Mouse (Mus musculus): Measurements from ENCODE around the gene Med12l. TPM values are rescaled to one million over a fixed set of nuclear protein-coding genes. Genes with fewer than 3 reads are reported as not detected.
A peak's percentile ranks its signal among the peaks of the same experiment; 100 is the strongest.

The Med12l gene
- polyA plus RNA-seq, 1 experiment from 2014 or later = 4.5 TPM

- H3K27ac ChIP-seq (ENCODE audit: low read length) = no peak overlapping the region
- no peaks in the 10 kb centered on the region for H3K36me3 ChIP-seq (ENCODE audit: control insufficient read depth, insufficient read depth, low read length)
- H3K4me1 ChIP-seq (ENCODE audit: control insufficient read depth, insufficient read depth, low read length) = peaks cover 4% of the 10 kb centered on the region; the same call in 1 of the 2 replicates
- 41% methylated on average over 3 of the region's 3 CpGs for WGBS
- ATAC-seq = no peak
- no peaks in the 10 kb centered on the region for H3K27me3 ChIP-seq (ENCODE audit: control insufficient read depth, insufficient read depth, low read depth, low read length)
- H3K4me2 ChIP-seq (ENCODE audit: low read length) = no peak overlapping the region
- no peak overlapping the region for H3K9ac ChIP-seq (ENCODE audit: low read depth, low read length)
- H3K9me3 ChIP-seq (replicated peaks; ENCODE audit: control insufficient read depth, low read length, poor library complexity, severe bottlenecking) = no peaks in the 10 kb centered on the region
- H3K4me3 ChIP-seq (ENCODE audit: low read depth, low read length) = no peak overlapping the region
Measured at GRCm38 (mm10) chr3:58989374-58989773, 16.3 kb upstream of the Med12l start.

GRCm38 (mm10) chr3:58990556-58990955 is 15.1 kb upstream of the Med12l start:
- Histone ChIP-seq H3K4me1 (ENCODE audit: control insufficient read depth, insufficient read depth, low read length) (peaks cover 4% of the 10 kb centered on the region; the same call in 1 of the 2 replicates), H3K9ac (ENCODE audit: low read depth, low read length) (no peak overlapping the region), H3K27me3 (ENCODE audit: control insufficient read depth, insufficient read depth, low read depth, low read length) (no peaks in the 10 kb centered on the region), H3K9me3 (replicated peaks; ENCODE audit: control insufficient read depth, low read length, poor library complexity, severe bottlenecking) (no peaks in the 10 kb centered on the region), H3K4me2 (ENCODE audit: low read length) (no peak overlapping the region), H3K4me3 (ENCODE audit: low read depth, low read length) (no peak overlapping the region), H3K36me3 (ENCODE audit: control insufficient read depth, insufficient read depth, low read length) (no peaks in the 10 kb centered on the region), H3K27ac (ENCODE audit: low read length) (no peak overlapping the region)
- no peak for ATAC-seq
- WGBS = 77% methylated on average over 3 of the region's 3 CpGs

- ATAC-seq = peak; percentile 80
- no peak overlapping the region for H3K4me2 ChIP-seq (ENCODE audit: low read length)
- no peak overlapping the region for H3K9ac ChIP-seq (ENCODE audit: low read depth, low read length)
- H3K27me3 ChIP-seq (ENCODE audit: control insufficient read depth, insufficient read depth, low read depth, low read length) = no peaks in the 10 kb centered on the region
- peaks cover 4% of the 10 kb centered on the region; the same call in 1 of the 2 replicates for H3K4me1 ChIP-seq (ENCODE audit: control insufficient read depth, insufficient read depth, low read length)
- H3K36me3 ChIP-seq (ENCODE audit: control insufficient read depth, insufficient read depth, low read length) = no peaks in the 10 kb centered on the region
- no peak overlapping the region for H3K27ac ChIP-seq (ENCODE audit: low read length)
- H3K9me3 ChIP-seq (replicated peaks; ENCODE audit: control insufficient read depth, low read length, poor library complexity, severe bottlenecking) = no peaks in the 10 kb centered on the region
- no peak overlapping the region for H3K4me3 ChIP-seq (ENCODE audit: low read depth, low read length)
Measured at GRCm38 (mm10) chr3:58992122-58992521, 13.5 kb upstream of the Med12l start.

- Histone ChIP-seq H3K4me1 (ENCODE audit: control insufficient read depth, insufficient read depth, low read length) (peaks cover 4% of the 10 kb centered on the region; the same call in 1 of the 2 replicates), H3K4me2 (ENCODE audit: low read length) (no peak overlapping the region), H3K27ac (ENCODE audit: low read length) (no peak overlapping the region), H3K27me3 (ENCODE audit: control insufficient read depth, insufficient read depth, low read depth, low read length) (no peaks in the 10 kb centered on the region), H3K9ac (ENCODE audit: low read depth, low read length) (no peak overlapping the region), H3K4me3 (ENCODE audit: low read depth, low read length) (no peak overlapping the region), H3K9me3 (replicated peaks; ENCODE audit: control insufficient read depth, low read length, poor library complexity, severe bottlenecking) (no peaks in the 10 kb centered on the region), H3K36me3 (ENCODE audit: control insufficient read depth, insufficient read depth, low read length) (no peaks in the 10 kb centered on the region)
- WGBS = 88% methylated on average over 3 of the region's 3 CpGs
- ATAC-seq = no peak
Measured at GRCm38 (mm10) chr3:58993619-58994018, 12.0 kb upstream of the Med12l start.

- Histone ChIP-seq H3K27me3 (ENCODE audit: control insufficient read depth, insufficient read depth, low read depth, low read length) (no peaks in the 10 kb centered on the region), H3K27ac (ENCODE audit: low read length) (no peak overlapping the region), H3K4me1 (ENCODE audit: control insufficient read depth, insufficient read depth, low read length) (peaks cover 12% of the 10 kb centered on the region), H3K36me3 (ENCODE audit: control insufficient read depth, insufficient read depth, low read length) (no peaks in the 10 kb centered on the region), H3K9me3 (replicated peaks; ENCODE audit: control insufficient read depth, low read length, poor library complexity, severe bottlenecking) (no peaks in the 10 kb centered on the region), H3K9ac (ENCODE audit: low read depth, low read length) (no peak overlapping the region), H3K4me3 (ENCODE audit: low read depth, low read length) (no peak overlapping the region), H3K4me2 (ENCODE audit: low read length) (no peak overlapping the region)
- ATAC-seq = no peak
- WGBS = 89% methylated on average over 5 of the region's 5 CpGs
Measured at GRCm38 (mm10) chr3:59003756-59004155, 1.9 kb upstream of the Med12l start.

GRCm38 (mm10) chr3:59005996-59006730 is 538 bp downstream of the Med12l start:
- WGBS = 0% methylated on average over 60 of the region's 83 CpGs
- peak overlapping the region; percentile 97 for H3K27ac ChIP-seq (ENCODE audit: low read length)

GRCm38 (mm10) chr3:59006731-59007441 is 1.3 kb downstream of the Med12l start:
- Histone ChIP-seq H3K4me1 (ENCODE audit: control insufficient read depth, insufficient read depth, low read length) (peaks cover 12% of the 10 kb centered on the region), H3K9me3 (replicated peaks; ENCODE audit: control insufficient read depth, low read length, poor library complexity, severe bottlenecking) (no peaks in the 10 kb centered on the region), H3K27me3 (ENCODE audit: control insufficient read depth, insufficient read depth, low read depth, low read length) (no peaks in the 10 kb centered on the region), H3K4me3 (ENCODE audit: low read depth, low read length) (peak overlapping the region; percentile 93), H3K4me2 (ENCODE audit: low read length) (peak overlapping the region; percentile 76), H3K9ac (ENCODE audit: low read depth, low read length) (peak overlapping the region; percentile 92), H3K36me3 (ENCODE audit: control insufficient read depth, insufficient read depth, low read length) (no peaks in the 10 kb centered on the region), H3K27ac (ENCODE audit: low read length) (peak overlapping the region; percentile 97)
- peak; percentile 92 for ATAC-seq
- under 1% methylated on average over 56 of the region's 77 CpGs for WGBS

More at GRCm38 (mm10) chr3:59005996-59006730, 538 bp downstream of the Med12l start:
- peak overlapping the region; percentile 92 for H3K9ac ChIP-seq (ENCODE audit: low read depth, low read length)
- peak; percentile 73 for ATAC-seq
- H3K27me3 ChIP-seq (ENCODE audit: control insufficient read depth, insufficient read depth, low read depth, low read length) = no peaks in the 10 kb centered on the region
- H3K4me3 ChIP-seq (ENCODE audit: low read depth, low read length) = peak overlapping the region; percentile 93
- H3K4me2 ChIP-seq (ENCODE audit: low read length) = peak overlapping the region; percentile 76
- no peaks in the 10 kb centered on the region for H3K9me3 ChIP-seq (replicated peaks; ENCODE audit: control insufficient read depth, low read length, poor library complexity, severe bottlenecking)
- H3K4me1 ChIP-seq (ENCODE audit: control insufficient read depth, insufficient read depth, low read length) = peaks cover 12% of the 10 kb centered on the region
- no peaks in the 10 kb centered on the region for H3K36me3 ChIP-seq (ENCODE audit: control insufficient read depth, insufficient read depth, low read length)

- peaks cover 7% of the 10 kb centered on the region for H3K4me1 ChIP-seq (ENCODE audit: control insufficient read depth, insufficient read depth, low read length)
- ATAC-seq = no peak
- H3K27me3 ChIP-seq (ENCODE audit: control insufficient read depth, insufficient read depth, low read depth, low read length) = no peaks in the 10 kb centered on the region
- H3K9me3 ChIP-seq (replicated peaks; ENCODE audit: control insufficient read depth, low read length, poor library complexity, severe bottlenecking) = no peaks in the 10 kb centered on the region
- no peak overlapping the region for H3K9ac ChIP-seq (ENCODE audit: low read depth, low read length)
- no peak overlapping the region for H3K4me2 ChIP-seq (ENCODE audit: low read length)
- no peak overlapping the region for H3K4me3 ChIP-seq (ENCODE audit: low read depth, low read length)
- H3K36me3 ChIP-seq (ENCODE audit: control insufficient read depth, insufficient read depth, low read length) = no peaks in the 10 kb centered on the region
- H3K27ac ChIP-seq (ENCODE audit: low read length) = no peak overlapping the region
- WGBS = 97% methylated on average over 3 of the region's 3 CpGs
Measured at GRCm38 (mm10) chr3:59010276-59010675, 4.7 kb downstream of the Med12l start.

Data from midbrain, embryonic 16.5 days (tissue).